Mouse (Mus musculus): Measurements from ENCODE around the gene Lao1. TPM values are rescaled to one million over a fixed set of nuclear protein-coding genes. Genes with fewer than 3 reads are reported as not detected.
"Not testable (repeated sequence)": the region's sequence is repeated elsewhere in the genome, so short reads cannot be mapped to it uniquely, and the experiment has no call there.

Lao1 gene
- total RNA-seq (2014; rRNA removed; ENCODE audit: low replicate concordance), result not detected in 2 replicates
- 0.10 TPM in 1 of 2 replicates, not detected in the other for polyA plus RNA-seq (2015; fragmentation: Nextera tagmentation; extraction: Ambion mirVana)

DNA sequence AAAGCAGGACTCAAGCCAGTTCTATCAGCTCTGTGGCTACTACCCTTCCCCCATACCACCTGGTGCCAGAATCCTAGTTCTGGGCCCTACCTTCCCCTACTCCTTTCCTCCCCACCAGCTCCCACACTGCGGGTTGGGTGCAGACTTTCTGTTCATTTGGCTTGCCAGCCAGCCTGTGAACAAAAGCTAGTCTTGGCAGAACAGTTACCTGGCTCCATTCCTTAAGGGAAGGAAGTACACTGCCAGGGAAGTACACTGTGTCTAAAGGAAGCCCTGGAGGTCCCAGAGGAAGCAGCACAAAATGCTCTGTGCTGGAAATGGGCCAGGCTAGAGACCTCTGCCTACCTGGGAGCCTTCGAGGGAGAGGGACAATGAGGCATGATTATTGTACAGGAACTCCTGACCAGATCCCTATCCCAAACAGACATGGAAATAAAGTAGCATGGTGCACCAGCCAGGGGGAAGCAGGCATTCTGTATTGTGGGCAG, at the start of gene Lao1:
Gene Lao1 (plus strand): TSS at position 438 of the 488 bp plus-strand sequence.
- Histone ChIP-seq H3K27ac (ENCODE audit: low read depth) (no peak within 1 kb of the TSS), H3K4me2 (ENCODE audit: low read depth, low read length) (no peak within 1 kb of the TSS), H3K9me3 (replicated peaks; ENCODE audit: control insufficient read depth, low read length) (no peaks in the 10 kb centered on the region), H3K36me3 (replicated peaks; ENCODE audit: control insufficient read depth, insufficient read depth, low read length) (no peaks in the 10 kb centered on the region), H3K27me3 (ENCODE audit: control insufficient read depth, insufficient read depth, low read length) (no peaks in the 10 kb centered on the region), H3K4me1 (ENCODE audit: control insufficient read depth, insufficient read depth) (no peaks in the 10 kb centered on the region), H3K9ac (replicated peaks; ENCODE audit: low read depth, low read length) (no peak within 1 kb of the TSS), H3K4me3 (ENCODE audit: low read depth, low read length) (no peak within 1 kb of the TSS)
- DNase-seq (ENCODE audit: low spot score) (peak; percentile 6), ATAC-seq (ENCODE audit: insufficient read depth, low read depth) (no peak)
- WGBS, result 58% methylated on average over 2 of the region's 2 CpGs
- TF ChIP-seq EP300 (IDR thresholded peaks at IDR 0.05; ENCODE audit: low read depth) (no peak), CTCF (IDR thresholded peaks at IDR 0.05; ENCODE audit: low read depth) (no peak)

DNA sequence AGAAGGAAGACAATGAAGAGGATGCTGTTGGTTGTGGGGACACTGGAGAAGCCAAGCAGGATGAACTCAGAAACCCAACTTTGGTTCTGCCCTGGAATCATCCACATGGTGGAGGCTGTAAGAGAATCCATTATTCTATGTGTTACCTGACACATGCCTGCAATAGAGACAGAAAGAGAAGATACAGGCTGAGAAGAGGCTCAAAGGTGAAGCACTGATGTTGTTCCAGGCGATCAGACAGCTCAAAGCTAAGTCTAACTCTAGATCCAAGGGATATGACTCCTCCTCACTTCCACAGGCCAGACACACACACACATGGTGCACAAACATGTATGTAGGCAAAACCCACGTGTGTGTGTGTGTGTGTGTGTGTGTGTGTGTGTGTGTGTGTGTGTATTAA, 44.0 kb upstream of the Lao1 start, which contains the start of gene Olfr1329:
Gene Olfr1329 (minus strand): TSS at position 101 of the 400 bp plus-strand sequence.
- H3K27ac ChIP-seq (ENCODE audit: low read depth); H3K9ac ChIP-seq (replicated peaks; ENCODE audit: low read depth, low read length); H3K4me1 ChIP-seq (ENCODE audit: control insufficient read depth, insufficient read depth); H3K4me3 ChIP-seq (ENCODE audit: low read depth, low read length); DNase-seq (ENCODE audit: low spot score); H3K4me2 ChIP-seq (ENCODE audit: low read depth, low read length); H3K27me3 ChIP-seq (ENCODE audit: control insufficient read depth, insufficient read depth, low read length); H3K36me3 ChIP-seq (replicated peaks; ENCODE audit: control insufficient read depth, insufficient read depth, low read length); ATAC-seq (ENCODE audit: insufficient read depth, low read depth); H3K9me3 ChIP-seq (replicated peaks; ENCODE audit: control insufficient read depth, low read length): not testable (repeated sequence)
- 49% methylated on average over 2 of the region's 2 CpGs for WGBS

DNA sequence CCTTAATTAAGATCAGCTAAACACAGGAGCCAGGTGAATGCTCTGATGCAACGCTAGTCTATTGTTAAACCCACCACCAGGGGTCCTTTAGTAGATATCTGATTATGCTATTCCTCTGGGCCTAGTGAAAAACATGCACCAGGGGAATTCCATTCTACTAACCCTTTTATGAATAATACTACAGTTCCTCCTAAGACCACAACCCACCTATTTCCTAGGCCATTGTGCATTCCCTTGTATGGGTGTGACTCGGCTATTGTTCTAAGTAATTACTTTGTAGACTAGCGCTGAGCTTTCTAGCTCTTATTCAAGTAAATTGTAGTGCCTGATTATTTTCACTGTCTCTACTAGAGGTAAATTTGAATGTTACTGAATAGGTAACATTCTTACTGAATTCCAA, 30.1 kb upstream of the Lao1 start:
- WGBS, result 75% methylated on average over 3 of the region's 3 CpGs
- not testable (repeated sequence) for H3K4me1 ChIP-seq (ENCODE audit: control insufficient read depth, insufficient read depth); H3K4me3 ChIP-seq (ENCODE audit: low read depth, low read length); H3K27me3 ChIP-seq (ENCODE audit: control insufficient read depth, insufficient read depth, low read length); H3K27ac ChIP-seq (ENCODE audit: low read depth); H3K9ac ChIP-seq (replicated peaks; ENCODE audit: low read depth, low read length); H3K9me3 ChIP-seq (replicated peaks; ENCODE audit: control insufficient read depth, low read length); DNase-seq (ENCODE audit: low spot score); H3K36me3 ChIP-seq (replicated peaks; ENCODE audit: control insufficient read depth, insufficient read depth, low read length); H3K4me2 ChIP-seq (ENCODE audit: low read depth, low read length); ATAC-seq (ENCODE audit: insufficient read depth, low read depth)

DNA sequence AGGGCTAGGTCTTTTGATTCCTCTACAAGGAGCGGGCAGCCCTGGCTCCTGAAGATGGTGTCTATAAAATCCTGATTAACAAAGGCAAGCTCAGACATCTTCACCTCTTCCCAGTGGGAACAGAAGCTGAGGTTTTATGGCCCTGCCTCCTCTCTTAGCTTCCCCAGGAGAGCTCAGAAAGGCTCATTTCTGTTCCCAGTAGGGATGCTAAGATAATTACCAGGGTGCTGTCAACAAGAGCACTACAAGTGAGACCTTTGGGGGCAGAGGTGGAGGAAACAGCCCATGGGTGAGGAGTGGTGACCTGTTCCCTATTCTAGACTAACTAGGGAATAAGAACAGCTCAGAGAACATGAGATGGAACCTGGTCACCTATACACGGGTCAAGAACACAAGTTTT, 22.9 kb upstream of the Lao1 start, which contains the start of gene Olfr1328:
Gene Olfr1328 (minus strand): TSS at position 101 of the 400 bp plus-strand sequence.
- no peaks in the 10 kb centered on the region for H3K4me1 ChIP-seq (ENCODE audit: control insufficient read depth, insufficient read depth)
- TF ChIP-seq EP300 (IDR thresholded peaks at IDR 0.05; ENCODE audit: low read depth), result no peak
- TF ChIP-seq CTCF (IDR thresholded peaks at IDR 0.05; ENCODE audit: low read depth), result no peak
- no peaks in the 10 kb centered on the region for H3K27me3 ChIP-seq (ENCODE audit: control insufficient read depth, insufficient read depth, low read length)
- 49% methylated on average over 2 of the region's 2 CpGs for whole genome bisulfite sequencing
- ATAC-seq (ENCODE audit: insufficient read depth, low read depth) (no peak), DNase-seq (ENCODE audit: low spot score) (no peak)
- H3K9ac ChIP-seq (replicated peaks; ENCODE audit: low read depth, low read length), result no peak within 1 kb of the TSS
- H3K4me3 ChIP-seq (ENCODE audit: low read depth, low read length), result no peak within 1 kb of the TSS
- H3K27ac ChIP-seq (ENCODE audit: low read depth), result no peak within 1 kb of the TSS
- no peak within 1 kb of the TSS for H3K4me2 ChIP-seq (ENCODE audit: low read depth, low read length)
- H3K36me3 ChIP-seq (replicated peaks; ENCODE audit: control insufficient read depth, insufficient read depth, low read length), result no peaks in the 10 kb centered on the region
- no peaks in the 10 kb centered on the region for H3K9me3 ChIP-seq (replicated peaks; ENCODE audit: control insufficient read depth, low read length)

DNA sequence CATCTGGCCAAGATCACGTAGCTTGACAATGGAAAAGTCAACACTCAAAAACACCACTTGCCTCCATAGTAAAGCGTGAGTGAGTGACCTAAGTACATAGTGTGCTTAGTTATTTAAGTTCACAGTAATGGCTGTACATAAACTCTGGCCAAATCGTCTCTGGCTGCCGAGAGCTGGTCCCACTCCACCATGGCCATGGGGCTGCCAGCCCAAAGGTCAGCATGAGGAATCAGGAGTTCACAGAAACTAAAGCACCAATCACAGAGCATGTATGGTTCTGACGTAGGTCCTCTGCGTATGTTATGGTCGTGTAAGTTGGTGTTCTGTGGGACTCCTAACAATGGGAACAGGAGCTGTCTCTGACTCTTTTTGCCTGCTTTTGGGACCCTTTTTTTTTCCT, 2.6 kb upstream of the Lao1 start:
- 74% methylated on average over 7 of the region's 7 CpGs for WGBS
- H3K4me2 ChIP-seq (ENCODE audit: low read depth, low read length), result no peak overlapping the region
- H3K4me1 ChIP-seq (ENCODE audit: control insufficient read depth, insufficient read depth), result no peaks in the 10 kb centered on the region
- H3K9ac ChIP-seq (replicated peaks; ENCODE audit: low read depth, low read length), result no peak overlapping the region
- no peak for ATAC-seq (ENCODE audit: insufficient read depth, low read depth)
- DNase-seq (ENCODE audit: low spot score), result no peak
- H3K36me3 ChIP-seq (replicated peaks; ENCODE audit: control insufficient read depth, insufficient read depth, low read length), result no peaks in the 10 kb centered on the region
- no peaks in the 10 kb centered on the region for H3K27me3 ChIP-seq (ENCODE audit: control insufficient read depth, insufficient read depth, low read length)
- no peak for TF ChIP-seq CTCF (IDR thresholded peaks at IDR 0.05; ENCODE audit: low read depth)
- no peak for TF ChIP-seq EP300 (IDR thresholded peaks at IDR 0.05; ENCODE audit: low read depth)
- H3K4me3 ChIP-seq (ENCODE audit: low read depth, low read length), result no peak overlapping the region
- H3K27ac ChIP-seq (ENCODE audit: low read depth), result no peak overlapping the region
- H3K9me3 ChIP-seq (replicated peaks; ENCODE audit: control insufficient read depth, low read length), result no peaks in the 10 kb centered on the region

DNA sequence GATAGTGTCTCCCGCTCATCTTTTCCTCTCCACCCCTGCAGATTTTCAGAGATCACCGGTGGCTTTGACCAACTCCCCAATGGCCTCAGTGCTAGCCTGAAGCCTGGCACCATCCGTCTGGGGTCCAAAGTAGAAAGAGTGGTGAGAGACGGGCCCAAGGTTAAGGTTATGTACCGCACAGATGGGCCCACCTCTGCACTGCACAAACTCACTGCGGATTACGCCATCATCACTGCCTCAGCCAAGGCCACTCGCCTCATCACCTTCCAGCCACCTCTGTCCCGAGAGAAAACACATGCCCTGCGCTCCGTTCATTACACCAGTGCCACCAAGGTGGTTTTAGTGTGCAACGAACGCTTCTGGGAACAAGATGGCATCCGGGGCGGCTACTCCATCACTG, 6.3 kb downstream of the Lao1 start:
- no peaks in the 10 kb centered on the region for H3K27me3 ChIP-seq (ENCODE audit: control insufficient read depth, insufficient read depth, low read length)
- no peak overlapping the region for H3K4me2 ChIP-seq (ENCODE audit: low read depth, low read length)
- no peak overlapping the region for H3K9ac ChIP-seq (replicated peaks; ENCODE audit: low read depth, low read length)
- H3K4me3 ChIP-seq (ENCODE audit: low read depth, low read length), result no peak overlapping the region
- DNase-seq (ENCODE audit: low spot score), result no peak
- 87% methylated on average over 15 of the region's 15 CpGs for WGBS
- no peaks in the 10 kb centered on the region for H3K9me3 ChIP-seq (replicated peaks; ENCODE audit: control insufficient read depth, low read length)
- no peaks in the 10 kb centered on the region for H3K36me3 ChIP-seq (replicated peaks; ENCODE audit: control insufficient read depth, insufficient read depth, low read length)
- TF ChIP-seq EP300 (IDR thresholded peaks at IDR 0.05; ENCODE audit: low read depth) (no peak), CTCF (IDR thresholded peaks at IDR 0.05; ENCODE audit: low read depth) (no peak)
- no peak for ATAC-seq (ENCODE audit: insufficient read depth, low read depth)
- no peaks in the 10 kb centered on the region for H3K4me1 ChIP-seq (ENCODE audit: control insufficient read depth, insufficient read depth)
- no peak overlapping the region for H3K27ac ChIP-seq (ENCODE audit: low read depth)

All from heart, postnatal 0 days (tissue).